Mouse (Mus musculus): ENCODE data around the gene Higd1c.
"Not testable (repeated sequence)": the region's sequence is repeated elsewhere in the genome, so short reads cannot be mapped to it uniquely, and the experiment has no call there.

DNA sequence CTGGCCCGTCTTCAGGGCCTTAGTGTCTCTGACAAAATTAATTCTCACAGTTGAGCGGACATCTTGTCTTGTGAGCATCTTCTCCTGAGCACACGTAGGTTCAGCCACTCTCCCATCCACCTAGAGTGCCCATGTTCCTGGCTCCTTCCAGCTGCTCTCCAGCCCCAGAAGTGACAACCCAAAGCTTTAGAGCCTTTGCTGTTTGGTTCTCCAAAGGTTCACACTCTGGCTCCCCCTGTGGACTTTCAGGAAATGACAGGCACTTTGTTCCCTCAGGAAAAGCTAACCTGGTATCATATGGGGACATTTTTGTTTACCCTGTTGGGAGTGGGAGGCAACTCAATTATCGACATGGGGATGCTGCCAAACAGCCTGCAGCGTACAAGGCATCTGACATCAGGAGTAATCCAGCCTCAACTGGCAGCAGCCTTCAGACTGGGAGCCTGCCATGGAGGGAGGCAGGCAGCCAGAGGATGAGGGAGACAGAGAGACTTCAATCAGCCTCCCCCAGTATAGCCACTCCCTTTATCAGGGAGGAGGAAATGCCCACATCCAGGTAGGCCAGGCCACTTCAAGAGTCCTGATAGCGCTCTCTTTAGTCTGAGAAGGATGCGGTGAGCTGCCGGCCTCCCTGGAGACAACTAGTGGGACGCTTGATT, 13.6 kb downstream of the Higd1c start:
- not testable (repeated sequence) for TF ChIP-seq CTCF (IDR thresholded peaks at IDR 0.05; ENCODE audit: low read depth, low read length); EP300 (IDR thresholded peaks at IDR 0.05; ENCODE audit: insufficient read depth, low read depth, low read length)

All from ES-Bruce4 (cell line).